Mouse (Mus musculus): ENCODE results near the gene Gnb1.
"Not testable (repeated sequence)": the region's sequence is repeated elsewhere in the genome, so short reads cannot be mapped to it uniquely, and the experiment has no call there.

The Gnb1 gene

DNA sequence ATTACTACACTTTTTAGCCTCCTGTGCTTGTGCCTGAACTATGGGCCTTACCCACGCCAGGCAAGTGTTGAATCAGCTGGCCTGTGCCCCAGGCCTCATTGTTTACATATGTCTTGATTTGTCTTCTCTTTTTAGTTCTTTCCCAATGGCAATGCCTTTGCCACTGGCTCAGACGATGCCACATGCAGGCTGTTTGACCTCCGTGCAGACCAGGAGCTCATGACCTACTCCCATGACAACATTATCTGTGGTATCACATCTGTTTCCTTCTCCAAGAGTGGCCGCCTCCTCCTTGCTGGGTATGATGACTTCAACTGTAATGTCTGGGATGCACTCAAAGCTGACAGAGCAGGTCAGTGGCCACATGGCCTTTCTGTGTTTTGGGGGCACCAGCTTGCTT, 63.7 kb downstream of the Gnb1 start:
- DNase-seq: no peak

DNA sequence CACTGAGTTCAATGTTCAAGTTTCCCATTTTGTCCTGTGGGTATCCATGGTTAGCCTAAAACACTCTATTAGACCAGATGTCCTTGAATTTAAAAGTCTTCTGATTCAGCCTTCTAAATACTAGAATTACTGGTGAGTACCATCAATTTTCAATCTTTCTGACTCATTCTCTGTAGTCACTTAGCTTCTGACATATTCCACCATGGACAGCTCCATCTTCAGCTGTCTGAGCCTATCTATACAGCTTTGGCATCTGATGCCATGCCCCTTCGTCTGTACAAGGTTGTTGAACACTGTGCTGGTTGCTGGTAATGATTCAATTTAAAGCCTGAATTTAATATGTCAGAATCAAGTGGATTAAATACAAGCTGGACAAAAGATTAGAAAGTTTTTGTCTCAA, 64.3 kb downstream of the Gnb1 start:
- no peak for DNase-seq

DNA sequence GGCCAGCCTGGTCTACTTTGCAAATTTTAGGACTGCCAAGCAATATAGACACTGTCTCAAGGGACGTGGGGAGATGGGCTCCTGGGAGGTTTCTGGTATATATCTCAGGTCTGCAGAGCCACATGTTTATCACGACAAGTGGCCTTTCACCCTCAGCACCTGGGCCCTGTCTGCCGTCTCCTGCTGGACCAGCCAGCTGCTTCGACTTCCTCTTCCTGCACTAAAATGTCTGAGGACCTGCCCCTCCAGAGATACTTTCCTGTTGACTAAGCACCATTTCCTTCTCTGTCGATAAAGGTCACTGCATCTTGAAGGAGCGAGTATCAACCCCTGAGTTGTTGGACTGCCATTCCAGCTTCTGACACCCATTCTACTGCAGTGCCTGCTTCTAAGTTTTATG, 68.3 kb downstream of the Gnb1 start:
- no peak for DNase-seq

DNA sequence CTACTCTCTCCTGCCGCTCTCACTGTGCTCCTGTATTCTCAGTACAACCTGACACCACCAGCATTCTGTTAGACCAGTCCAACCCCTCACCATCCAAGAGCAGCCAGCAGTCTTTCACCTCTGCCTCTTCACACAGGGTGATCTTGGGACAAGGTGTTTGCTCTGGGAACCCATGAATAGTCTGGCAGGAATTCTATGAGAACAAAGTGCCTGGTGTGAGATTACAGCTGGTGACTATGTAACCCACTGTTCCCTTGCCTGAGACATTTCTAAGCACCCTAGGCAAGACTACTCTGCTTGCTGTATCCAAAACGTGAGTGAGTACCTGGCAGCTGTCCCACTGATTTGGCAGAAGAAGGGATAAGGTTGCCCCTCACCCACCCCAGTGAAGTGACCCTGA, 69.8 kb downstream of the Gnb1 start:
- no peak for DNase-seq

- DNase-seq: no peak
Measured at GRCm38 (mm10) chr4:155561661-155562442, 70.7 kb downstream of the Gnb1 start, which contains the start of gene Nadk. Gene Nadk, plus strand, starts transcription at chr4:155562378.

DNA sequence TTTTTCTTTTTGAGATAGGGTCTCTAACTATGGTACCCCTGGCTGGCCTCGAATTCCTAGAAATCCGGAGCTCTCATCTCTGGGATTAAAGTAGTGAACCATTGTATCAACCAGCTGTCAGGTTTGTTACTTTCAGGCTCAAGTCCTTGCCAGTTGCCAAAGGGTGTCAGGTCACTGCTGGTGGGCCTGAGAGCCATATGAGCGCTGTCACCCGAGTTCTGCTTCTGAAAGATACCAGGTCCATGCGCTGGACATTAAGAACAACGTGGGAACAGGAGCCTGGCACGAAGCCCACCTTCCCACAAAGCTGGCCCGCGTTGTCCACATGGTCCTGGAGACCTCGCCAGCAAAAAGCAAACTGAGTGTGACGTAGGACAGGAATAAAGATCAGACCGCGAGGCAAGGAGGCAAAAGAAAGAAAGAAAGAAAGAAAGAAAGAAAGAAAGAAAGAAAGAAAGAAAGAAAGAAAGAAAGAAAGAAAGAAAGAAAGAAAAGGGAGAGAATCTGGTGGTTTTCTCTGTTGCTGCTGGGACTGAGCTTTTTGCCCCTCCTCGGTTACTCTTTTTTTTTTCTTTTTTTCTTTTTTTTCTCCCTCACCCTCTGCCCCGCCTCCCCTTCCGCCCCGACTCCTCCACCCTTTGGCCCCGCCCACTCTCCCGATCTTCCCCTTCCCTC, 71.7 kb downstream of the Gnb1 start:
- DNase-seq: peak in 1 of 2 experiments; percentile 55

GRCm38 (mm10) chr4:155563400-155564231, 72.5 kb downstream of the Gnb1 start:
- peak; percentile 94 to 97 for DNase-seq

- no peak for DNase-seq
Measured at GRCm38 (mm10) chr4:155564315-155565069, 73.3 kb downstream of the Gnb1 start.

GRCm38 (mm10) chr4:155566555-155566954, 75.4 kb downstream of the Gnb1 start:
- no peak for DNase-seq

DNA sequence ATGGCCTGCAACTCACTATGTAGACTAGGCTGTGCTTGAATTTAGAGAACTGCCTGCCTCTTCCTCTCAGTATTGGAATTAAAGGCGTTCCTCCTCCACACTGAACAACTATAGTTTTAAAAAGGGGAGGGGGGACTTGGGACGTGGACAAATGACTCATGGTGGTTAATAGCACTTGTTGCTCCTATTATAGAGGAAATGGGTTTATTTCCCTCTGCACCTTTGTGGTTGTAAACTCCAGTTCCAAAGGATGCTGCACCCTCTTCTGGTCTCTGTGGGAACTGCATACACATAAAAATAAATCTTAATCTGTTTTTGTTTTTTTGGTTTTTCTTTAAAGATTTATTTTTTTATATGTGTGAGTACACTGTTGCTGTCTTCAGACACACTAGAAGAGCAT, 77.0 kb downstream of the Gnb1 start:
- DNase-seq: no peak

DNA sequence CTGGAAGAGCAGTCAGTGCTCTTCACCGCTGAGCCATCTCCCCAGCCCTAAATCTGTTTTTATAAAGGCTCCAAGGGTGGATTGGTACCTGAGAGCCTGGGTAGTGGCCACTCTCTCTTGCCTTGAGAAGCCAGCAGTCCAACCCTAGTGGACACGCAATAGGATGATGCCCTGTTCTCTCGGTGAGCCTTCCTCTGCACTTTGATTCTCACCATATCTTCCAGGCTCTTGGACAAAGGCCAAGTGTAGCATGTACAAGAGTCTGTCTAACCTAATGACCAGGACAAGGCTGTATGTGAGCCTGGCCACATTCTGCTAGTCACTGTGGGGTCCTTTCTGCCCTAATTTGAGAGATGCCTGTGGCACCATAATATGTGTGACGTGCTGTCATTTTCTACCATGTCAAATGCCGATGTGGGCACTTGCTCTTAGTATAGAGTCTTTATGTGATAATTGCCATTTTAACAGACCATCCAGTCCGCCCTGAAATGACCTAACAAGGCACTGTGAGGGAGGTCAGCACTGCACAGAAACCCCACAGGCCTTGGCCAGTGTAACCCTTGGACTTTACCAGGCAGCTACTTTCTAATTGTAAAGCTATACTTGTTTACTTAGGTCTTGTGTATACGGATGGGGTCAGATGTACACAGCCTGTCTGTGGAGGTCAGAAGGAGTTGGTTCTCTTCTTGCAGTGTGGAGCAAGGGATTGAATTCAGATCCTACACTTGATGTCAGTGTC, 77.6 kb downstream of the Gnb1 start:
- no peak for DNase-seq

DNA sequence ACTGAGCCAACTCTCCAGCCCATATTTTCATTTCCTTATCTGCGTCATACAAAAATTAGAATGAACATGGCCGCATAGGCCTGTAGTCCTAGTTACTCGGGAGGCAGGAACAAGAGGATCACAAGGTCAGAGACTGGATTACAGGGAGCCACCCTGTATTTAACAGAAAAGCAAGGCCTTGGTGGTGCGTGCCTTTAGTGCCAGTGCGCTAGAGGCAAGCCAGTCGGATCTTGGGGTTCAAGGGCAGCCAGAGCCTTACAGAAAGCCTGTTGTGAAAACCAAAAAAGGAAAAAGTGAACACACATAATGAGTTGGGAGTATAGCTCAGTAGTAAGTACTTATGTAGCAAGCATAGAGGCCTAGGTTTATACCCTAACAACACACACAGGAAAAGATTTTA, 78.7 kb downstream of the Gnb1 start:
- DNase-seq: no peak

DNA sequence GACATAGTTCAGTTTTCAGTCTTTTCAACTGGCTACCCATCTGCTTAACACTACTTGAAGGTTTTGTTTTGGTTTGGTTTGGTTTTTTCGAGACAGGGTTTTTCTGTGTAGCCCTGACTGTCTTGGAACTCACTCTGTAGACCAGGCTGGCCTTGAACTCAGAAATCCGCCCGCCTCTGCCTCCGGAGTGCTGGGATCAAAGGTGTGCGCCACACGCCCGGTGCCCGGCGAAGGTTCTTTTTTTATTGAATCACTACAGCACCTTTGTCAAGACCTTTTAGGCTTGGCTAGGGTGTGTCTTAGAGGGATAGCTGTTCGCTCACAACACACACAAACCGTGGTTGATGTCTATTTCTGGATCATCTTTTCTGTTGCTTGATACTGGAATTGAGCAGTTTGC, 79.2 kb downstream of the Gnb1 start:
- DNase-seq: not testable (repeated sequence)

DNA sequence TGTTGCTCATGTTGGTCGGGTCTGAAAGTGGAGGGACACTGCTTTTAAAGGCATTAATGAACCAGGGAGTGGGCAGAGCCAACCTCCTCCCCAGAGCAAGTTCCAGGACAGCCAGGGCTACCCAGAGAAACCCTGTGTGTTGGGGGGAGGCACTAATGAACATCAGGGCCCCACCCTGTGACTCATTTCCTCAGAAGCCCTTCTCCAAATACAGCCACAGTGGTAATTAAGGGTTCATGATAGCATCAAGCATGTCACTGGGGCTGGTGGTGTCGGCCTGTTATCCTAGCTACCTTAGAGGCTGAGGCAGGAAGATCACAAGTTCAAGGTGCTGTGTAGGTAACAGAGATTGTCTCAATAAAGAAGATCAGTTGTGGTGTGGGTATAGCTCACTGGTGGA, 80.3 kb downstream of the Gnb1 start:
- no peak for DNase-seq

GRCm38 (mm10) chr4:155573155-155573554, 82.0 kb downstream of the Gnb1 start:
- DNase-seq: no peak

DNA sequence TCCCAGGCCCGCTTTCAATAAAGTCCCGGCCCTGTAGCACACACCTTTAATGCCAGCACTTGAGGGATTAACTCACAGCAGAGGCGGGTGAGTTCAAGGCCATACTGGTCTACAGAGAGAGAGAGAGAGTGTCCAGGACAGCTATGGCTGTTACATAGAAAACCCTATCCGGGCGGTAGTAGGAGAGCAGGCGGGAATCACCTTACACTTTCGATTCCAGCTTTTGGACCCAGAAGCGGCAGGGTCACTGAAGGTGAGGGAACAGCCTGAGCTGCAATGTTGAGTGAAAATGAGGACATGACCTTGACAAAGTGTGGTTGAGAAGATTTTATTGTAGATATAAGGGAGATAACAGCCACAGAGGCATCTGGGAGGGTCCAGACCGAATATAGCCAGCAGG, 82.7 kb downstream of the Gnb1 start:
- DNase-seq: no peak

- DNase-seq: no peak
Measured at GRCm38 (mm10) chr4:155574931-155575330, 83.8 kb downstream of the Gnb1 start.

DNA sequence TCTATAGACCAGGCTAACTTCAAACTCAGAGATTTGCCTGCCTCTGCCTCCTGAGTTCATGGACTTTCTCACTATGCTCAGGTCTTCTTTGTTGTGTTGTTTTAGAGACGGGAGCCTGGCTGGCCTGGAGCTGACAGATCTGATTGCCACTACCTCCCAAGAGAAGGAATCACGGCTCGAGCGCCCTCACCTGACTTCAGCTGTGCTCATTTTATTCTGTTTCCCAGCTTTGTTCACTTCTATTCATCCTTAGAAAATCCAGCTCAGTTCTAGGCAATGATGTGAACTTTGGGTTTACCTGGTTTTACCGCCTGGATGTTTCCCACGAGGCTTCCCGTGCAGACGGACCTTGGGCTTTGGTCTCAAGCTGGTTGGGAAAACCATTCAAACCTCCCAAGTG, 84.4 kb downstream of the Gnb1 start:
- no peak for DNase-seq

- no peak for DNase-seq
Measured at GRCm38 (mm10) chr4:155577132-155577531, 86.0 kb downstream of the Gnb1 start.

DNA sequence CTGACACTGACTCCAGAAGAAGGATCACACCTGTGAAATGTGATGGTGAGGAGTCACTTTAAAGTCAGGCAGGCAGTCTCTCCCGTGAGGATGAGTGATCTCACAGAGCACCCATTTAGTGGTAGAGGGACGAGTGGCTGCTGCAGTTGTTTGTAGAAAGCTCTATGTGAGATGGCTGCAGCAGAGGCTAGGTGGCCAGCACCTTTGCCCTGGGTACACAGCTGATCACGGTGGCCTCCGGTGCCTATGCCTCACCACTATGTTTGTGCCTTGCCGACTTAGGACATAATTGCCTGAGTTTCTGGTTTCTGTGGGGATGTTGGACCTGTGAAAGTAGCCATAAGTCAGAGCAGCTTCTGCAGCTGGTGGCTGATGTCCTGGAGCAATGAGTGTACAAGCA, 86.6 kb downstream of the Gnb1 start:
- no peak for DNase-seq

DNA sequence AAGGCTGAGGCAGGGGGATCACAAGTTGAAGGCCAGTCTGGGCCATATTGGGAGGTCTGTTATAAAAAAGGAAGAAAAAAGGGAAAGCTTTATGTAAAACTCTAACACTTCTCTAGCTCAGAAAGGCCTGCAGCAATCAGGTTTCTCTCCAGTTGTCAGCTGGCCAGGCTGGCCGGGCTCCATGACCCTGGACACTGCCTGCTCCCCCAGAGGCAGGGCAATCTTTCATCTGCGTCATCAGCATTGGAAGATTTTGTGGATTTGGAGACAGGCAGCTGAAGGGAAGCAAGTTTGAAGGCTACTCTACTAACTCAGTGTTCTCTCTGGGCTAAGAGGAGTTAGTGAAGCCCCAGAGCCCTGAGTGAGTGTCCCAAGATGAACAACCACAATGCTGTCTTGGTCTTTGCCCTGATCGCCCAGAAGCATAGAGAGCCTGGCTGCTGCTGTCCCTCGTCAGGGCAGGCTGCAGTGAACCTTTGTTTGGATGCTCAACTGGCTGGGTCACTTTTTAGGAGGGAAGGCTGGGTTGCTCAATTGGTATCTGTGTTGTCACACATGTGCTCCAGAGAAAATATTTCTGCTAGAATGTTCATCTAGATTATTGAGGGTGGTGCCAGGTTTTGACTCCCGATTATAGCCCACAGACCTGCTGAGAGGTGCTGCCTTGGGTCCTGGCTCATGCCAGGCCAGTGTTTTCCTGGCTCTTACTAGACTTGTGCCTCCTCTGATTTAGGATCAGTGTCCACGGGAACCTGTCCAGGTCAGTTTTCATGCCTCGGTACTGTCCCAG, 87.4 kb downstream of the Gnb1 start:
- no peak for DNase-seq
